Mouse (Mus musculus): ENCODE results near the gene Cd300lg. TPM values are rescaled to one million over a fixed set of nuclear protein-coding genes. Genes with fewer than 3 reads are reported as not detected.
A peak's percentile ranks its signal among the peaks of the same experiment; 100 is the strongest.

Cd300lg gene
- polyA plus RNA-seq, 1 experiment from 2014 or later, result 5.4 TPM

- TF ChIP-seq CTCF (IDR thresholded peaks at IDR 0.05; ENCODE audit: low read depth), result no peak
- H3K4me1 ChIP-seq (replicated peaks; ENCODE audit: control insufficient read depth, insufficient read depth, low read length), result no peaks in the 10 kb centered on the region
- H3K4me2 ChIP-seq (replicated peaks; ENCODE audit: low read depth), result no peak overlapping the region
- no peak overlapping the region for H3K4me3 ChIP-seq (ENCODE audit: low read depth, low read length)
- H3K27me3 ChIP-seq (replicated peaks; ENCODE audit: control insufficient read depth, insufficient read depth, low read length), result no peaks in the 10 kb centered on the region
- peaks cover 5% of the 10 kb centered on the region; the same call in 1 of the 2 replicates for H3K36me3 ChIP-seq (ENCODE audit: control insufficient read depth, insufficient read depth)
- no peak overlapping the region for H3K9ac ChIP-seq (ENCODE audit: low read depth, low read length)
- ATAC-seq, result peak; percentile 83
- 40% methylated on average over 4 of the region's 4 CpGs for WGBS
- H3K27ac ChIP-seq (ENCODE audit: low read depth, low read length), result peak overlapping the region; percentile 68
- H3K9me3 ChIP-seq (ENCODE audit: control insufficient read depth), result no peaks in the 10 kb centered on the region
These were observed 41.8 kb upstream of the Cd300lg start for GRCm38 (mm10) chr11:101999466-101999865.

GRCm38 (mm10) chr11:102004251-102004650, 37.1 kb upstream of the Cd300lg start:
- peak; percentile 59 for TF ChIP-seq CTCF (IDR thresholded peaks at IDR 0.05; ENCODE audit: low read depth)
- peaks cover 5% of the 10 kb centered on the region; the same call in 1 of the 2 replicates for H3K36me3 ChIP-seq (ENCODE audit: control insufficient read depth, insufficient read depth)
- WGBS, result 93% methylated on average over 8 of the region's 8 CpGs
- no peak overlapping the region; the same call in 1 of the 2 replicates for H3K27ac ChIP-seq (ENCODE audit: low read depth, low read length)
- ATAC-seq, result no peak
- no peaks in the 10 kb centered on the region for H3K9me3 ChIP-seq (ENCODE audit: control insufficient read depth)
- H3K9ac ChIP-seq (ENCODE audit: low read depth, low read length), result no peak overlapping the region
- no peaks in the 10 kb centered on the region for H3K4me1 ChIP-seq (replicated peaks; ENCODE audit: control insufficient read depth, insufficient read depth, low read length)
- no peaks in the 10 kb centered on the region for H3K27me3 ChIP-seq (replicated peaks; ENCODE audit: control insufficient read depth, insufficient read depth, low read length)
- no peak overlapping the region for H3K4me3 ChIP-seq (ENCODE audit: low read depth, low read length)
- H3K4me2 ChIP-seq (replicated peaks; ENCODE audit: low read depth), result no peak overlapping the region

GRCm38 (mm10) chr11:102006271-102006670, 35.0 kb upstream of the Cd300lg start:
- H3K9me3 ChIP-seq (ENCODE audit: control insufficient read depth), result no peaks in the 10 kb centered on the region
- no peak overlapping the region for H3K9ac ChIP-seq (ENCODE audit: low read depth, low read length)
- WGBS, result 44% methylated on average over 9 of the region's 9 CpGs
- H3K36me3 ChIP-seq (ENCODE audit: control insufficient read depth, insufficient read depth), result no peaks in the 10 kb centered on the region; the same call in 1 of the 2 replicates
- no peak overlapping the region for H3K4me3 ChIP-seq (ENCODE audit: low read depth, low read length)
- H3K27ac ChIP-seq (ENCODE audit: low read depth, low read length), result no peak overlapping the region
- H3K4me1 ChIP-seq (replicated peaks; ENCODE audit: control insufficient read depth, insufficient read depth, low read length), result no peaks in the 10 kb centered on the region
- no peak overlapping the region for H3K4me2 ChIP-seq (replicated peaks; ENCODE audit: low read depth)
- TF ChIP-seq CTCF (IDR thresholded peaks at IDR 0.05; ENCODE audit: low read depth), result no peak
- ATAC-seq, result 0 out of 2 replicates have a peak, but pooled peaks have one; percentile 20
- H3K27me3 ChIP-seq (replicated peaks; ENCODE audit: control insufficient read depth, insufficient read depth, low read length), result no peaks in the 10 kb centered on the region

- Histone ChIP-seq H3K27me3 (replicated peaks; ENCODE audit: control insufficient read depth, insufficient read depth, low read length) (no peaks in the 10 kb centered on the region), H3K4me1 (replicated peaks; ENCODE audit: control insufficient read depth, insufficient read depth, low read length) (no peaks in the 10 kb centered on the region), H3K9me3 (ENCODE audit: control insufficient read depth) (no peaks in the 10 kb centered on the region), H3K36me3 (ENCODE audit: control insufficient read depth, insufficient read depth) (no peaks in the 10 kb centered on the region; the same call in 1 of the 2 replicates), H3K9ac (ENCODE audit: low read depth, low read length) (no peak overlapping the region), H3K27ac (ENCODE audit: low read depth, low read length) (no peak overlapping the region), H3K4me2 (replicated peaks; ENCODE audit: low read depth) (no peak overlapping the region), H3K4me3 (ENCODE audit: low read depth, low read length) (no peak overlapping the region)
- WGBS, result 87% methylated on average over 5 of the region's 5 CpGs
- ATAC-seq, result no peak
- TF ChIP-seq CTCF (IDR thresholded peaks at IDR 0.05; ENCODE audit: low read depth), result no peak
These were observed 34.6 kb upstream of the Cd300lg start for GRCm38 (mm10) chr11:102006688-102007087.

GRCm38 (mm10) chr11:102008372-102008771, 32.9 kb upstream of the Cd300lg start:
- Histone ChIP-seq H3K27ac (ENCODE audit: low read depth, low read length) (no peak overlapping the region), H3K4me2 (replicated peaks; ENCODE audit: low read depth) (no peak overlapping the region), H3K36me3 (ENCODE audit: control insufficient read depth, insufficient read depth) (no peaks in the 10 kb centered on the region; the same call in 1 of the 2 replicates), H3K4me3 (ENCODE audit: low read depth, low read length) (no peak overlapping the region), H3K27me3 (replicated peaks; ENCODE audit: control insufficient read depth, insufficient read depth, low read length) (no peaks in the 10 kb centered on the region), H3K9ac (ENCODE audit: low read depth, low read length) (no peak overlapping the region; the same call in 1 of the 2 replicates), H3K9me3 (ENCODE audit: control insufficient read depth) (no peaks in the 10 kb centered on the region), H3K4me1 (replicated peaks; ENCODE audit: control insufficient read depth, insufficient read depth, low read length) (no peaks in the 10 kb centered on the region)
- 63% methylated on average over 8 of the region's 8 CpGs for WGBS
- TF ChIP-seq CTCF (IDR thresholded peaks at IDR 0.05; ENCODE audit: low read depth), result peak; percentile 61
- ATAC-seq, result peak; percentile 76

GRCm38 (mm10) chr11:102008954-102009637, 32.2 kb upstream of the Cd300lg start:
- no peak overlapping the region for H3K9ac ChIP-seq (ENCODE audit: low read depth, low read length)
- H3K36me3 ChIP-seq (ENCODE audit: control insufficient read depth, insufficient read depth), result no peaks in the 10 kb centered on the region; the same call in 1 of the 2 replicates
- no peaks in the 10 kb centered on the region for H3K27me3 ChIP-seq (replicated peaks; ENCODE audit: control insufficient read depth, insufficient read depth, low read length)
- H3K4me2 ChIP-seq (replicated peaks; ENCODE audit: low read depth), result no peak overlapping the region
- WGBS, result 79% methylated on average over 15 of the region's 15 CpGs
- H3K9me3 ChIP-seq (ENCODE audit: control insufficient read depth), result no peaks in the 10 kb centered on the region
- TF ChIP-seq CTCF (IDR thresholded peaks at IDR 0.05; ENCODE audit: low read depth), result no peak
- no peak overlapping the region for H3K4me3 ChIP-seq (ENCODE audit: low read depth, low read length)
- no peak overlapping the region for H3K27ac ChIP-seq (ENCODE audit: low read depth, low read length)
- no peak for ATAC-seq
- H3K4me1 ChIP-seq (replicated peaks; ENCODE audit: control insufficient read depth, insufficient read depth, low read length), result no peaks in the 10 kb centered on the region
